Mouse (Mus musculus): ENCODE results near the gene Tars. TPM values are rescaled to one million over a fixed set of nuclear protein-coding genes. Genes with fewer than 3 reads are reported as not detected.

Tars gene
- polyA plus RNA-seq, 1 experiment from 2014 or later, result 54.6 TPM

GRCm38 (mm10) chr15:11357501-11357900 lies 42.0 kb downstream of the Tars start:
- 94% methylated on average over 2 of the region's 2 CpGs for WGBS
- Histone ChIP-seq H3K36me3 (no peaks in the 10 kb centered on the region), H3K4me2 (replicated peaks) (no peak overlapping the region), H3K4me3 (replicated peaks) (no peak overlapping the region), H3K27me3 (no peaks in the 10 kb centered on the region), H3K4me1 (replicated peaks) (no peaks in the 10 kb centered on the region), H3K27ac (no peak overlapping the region), H3K9me3 (0 out of 2 replicates have a peak, but pooled peaks cover 2% of the 10 kb centered on the region), H3K9ac (replicated peaks) (no peak overlapping the region)
- no peak for ATAC-seq

- ATAC-seq, result no peak
- 74% methylated on average over 3 of the region's 3 CpGs for WGBS
- H3K9ac ChIP-seq (replicated peaks), result no peak overlapping the region
- no peaks in the 10 kb centered on the region for H3K36me3 ChIP-seq
- no peak overlapping the region for H3K4me3 ChIP-seq (replicated peaks)
- H3K4me1 ChIP-seq (replicated peaks), result no peaks in the 10 kb centered on the region
- H3K27me3 ChIP-seq, result no peaks in the 10 kb centered on the region
- H3K4me2 ChIP-seq (replicated peaks), result no peak overlapping the region
- 0 out of 2 replicates have a peak, but pooled peaks cover 2% of the 10 kb centered on the region for H3K9me3 ChIP-seq
- H3K27ac ChIP-seq, result no peak overlapping the region
These were observed 43.6 kb downstream of the Tars start for GRCm38 (mm10) chr15:11355865-11356264.

GRCm38 (mm10) chr15:11339467-11340180 lies 59.8 kb downstream of the Tars start:
- Histone ChIP-seq H3K4me1 (replicated peaks) (0 out of 2 replicates have a peak, but pooled peaks cover 2% of the 10 kb centered on the region), H3K27me3 (no peaks in the 10 kb centered on the region), H3K4me2 (replicated peaks) (no peak overlapping the region), H3K9me3 (no peaks in the 10 kb centered on the region), H3K9ac (replicated peaks) (no peak overlapping the region), H3K4me3 (replicated peaks) (no peak overlapping the region), H3K27ac (no peak overlapping the region), H3K36me3 (no peaks in the 10 kb centered on the region)
- ATAC-seq, result peak; percentile 24; the same call in 1 of the 2 replicates
- 75% methylated on average over 7 of the region's 7 CpGs for WGBS
